Mouse (Mus musculus): ENCODE measurements around the gene Slc6a9. TPM values are rescaled to one million over a fixed set of nuclear protein-coding genes. Genes with fewer than 3 reads are reported as not detected.
A peak's percentile ranks its signal among the peaks of the same experiment; 100 is the strongest.

Gene Slc6a9
- total RNA-seq, 1 experiment from 2014 or later, result 1.9 TPM

DNA sequence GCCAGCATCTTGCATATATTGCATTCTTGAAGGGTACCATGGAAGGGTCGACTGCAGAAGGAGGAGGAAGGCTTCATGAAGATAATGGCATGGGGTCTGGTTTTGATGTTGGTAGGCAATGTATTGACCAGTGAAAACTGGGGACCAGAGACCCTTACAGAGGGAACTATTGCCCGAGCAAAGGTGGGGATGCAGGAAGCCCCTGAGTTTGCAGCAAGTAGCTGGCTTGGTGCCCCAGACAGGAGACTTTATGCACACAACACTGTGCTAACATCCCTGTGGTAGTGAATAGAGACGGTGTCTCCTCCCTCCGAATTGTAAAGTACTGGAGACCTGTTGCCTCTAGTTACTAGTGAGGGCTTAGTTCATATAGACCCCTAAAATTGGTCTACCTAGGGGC, 3.0 kb downstream of the Slc6a9 start:
- no peak for ATAC-seq (replicated peaks; ENCODE audit: low read depth, poor library complexity, severe bottlenecking)

GRCm38 (mm10) chr4:117839366-117839765, 5.1 kb downstream of the Slc6a9 start:
- ATAC-seq (replicated peaks; ENCODE audit: low read depth, poor library complexity, severe bottlenecking), result no peak

GRCm38 (mm10) chr4:117840821-117841220, 6.5 kb downstream of the Slc6a9 start:
- ATAC-seq (replicated peaks; ENCODE audit: low read depth, poor library complexity, severe bottlenecking), result no peak

DNA sequence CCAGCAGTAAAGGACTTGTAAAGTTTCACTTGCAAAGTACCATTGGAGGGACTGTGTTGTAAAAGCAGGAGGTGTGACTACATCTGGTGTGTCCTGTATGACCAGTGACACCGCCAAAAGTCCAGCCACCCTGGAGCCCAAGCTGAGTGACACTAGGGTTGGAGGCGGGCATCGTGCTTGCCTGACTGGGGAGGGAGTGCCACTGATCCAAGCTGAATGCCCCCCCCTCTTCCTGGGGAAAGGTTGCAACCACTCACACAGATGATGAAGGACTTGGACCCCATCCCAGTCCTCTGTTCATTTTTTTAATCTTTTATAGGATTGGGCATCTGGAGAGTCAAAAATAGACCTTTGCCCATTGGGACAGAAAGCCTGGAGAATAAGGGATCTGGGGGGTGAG, 7.3 kb downstream of the Slc6a9 start:
- ATAC-seq (replicated peaks; ENCODE audit: low read depth, poor library complexity, severe bottlenecking), result no peak

DNA sequence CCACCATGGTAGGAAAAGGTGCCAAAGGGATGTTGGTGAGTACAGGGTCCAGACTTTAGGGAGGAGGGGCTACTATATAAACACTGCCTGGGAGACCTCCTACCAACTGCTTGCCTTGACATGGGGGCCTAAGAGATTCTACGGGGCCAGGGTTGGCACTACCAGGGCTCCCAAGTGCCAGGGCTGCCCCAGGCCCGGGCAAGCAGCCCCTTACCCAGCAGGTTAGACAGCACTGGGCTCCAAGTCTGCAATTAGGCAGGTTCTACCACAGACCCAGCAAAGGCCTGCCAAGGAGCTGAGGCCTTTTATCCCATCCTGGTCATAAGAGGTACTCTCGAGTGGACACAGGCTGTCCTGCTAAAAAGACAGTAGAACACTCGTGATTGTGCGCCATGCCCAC, 8.8 kb downstream of the Slc6a9 start:
- ATAC-seq (replicated peaks; ENCODE audit: low read depth, poor library complexity, severe bottlenecking), result no peak

DNA sequence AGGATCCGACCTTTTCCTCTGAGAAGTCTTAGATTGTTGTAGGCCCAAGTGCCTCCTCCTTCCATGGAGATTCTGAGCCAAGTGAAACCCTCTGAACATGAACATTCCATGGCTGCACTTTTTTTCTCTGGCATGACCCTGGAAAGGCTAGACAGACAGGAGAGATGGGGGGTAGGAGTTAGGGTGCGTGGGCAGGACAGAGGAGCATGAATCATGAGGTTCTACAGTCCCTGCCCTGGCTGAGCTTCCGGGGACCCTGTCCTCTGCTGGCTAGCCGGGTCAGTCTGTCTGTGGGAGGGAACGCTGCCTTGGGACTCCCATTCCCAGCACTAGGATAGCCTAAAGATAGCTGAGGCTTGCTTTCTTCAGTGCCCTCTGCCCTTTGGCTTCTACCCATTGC, 10.2 kb downstream of the Slc6a9 start:
- no peak for ATAC-seq (replicated peaks; ENCODE audit: low read depth, poor library complexity, severe bottlenecking)

- ATAC-seq (replicated peaks; ENCODE audit: low read depth, poor library complexity, severe bottlenecking), result no peak
Measured at GRCm38 (mm10) chr4:117845316-117845715, 11.0 kb downstream of the Slc6a9 start.

DNA sequence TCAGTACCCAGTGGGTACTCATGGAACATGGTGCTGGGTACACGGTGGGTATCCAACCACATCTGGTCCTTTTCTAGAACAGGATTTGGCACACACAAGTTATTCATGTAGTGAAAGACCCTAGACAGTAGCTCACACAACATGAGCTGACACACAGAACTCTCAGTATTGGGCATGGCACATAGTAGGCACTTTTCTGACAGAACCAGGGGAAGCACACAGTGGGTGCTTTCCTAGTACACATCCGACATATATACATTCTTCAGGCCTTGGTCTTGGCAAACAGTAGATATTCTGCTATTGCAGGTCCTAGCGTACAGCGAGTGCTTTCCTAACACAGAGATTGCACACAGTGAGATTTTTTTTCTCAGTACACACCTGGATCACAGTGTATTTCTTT, 12.0 kb downstream of the Slc6a9 start:
- no peak for ATAC-seq (replicated peaks; ENCODE audit: low read depth, poor library complexity, severe bottlenecking)

DNA sequence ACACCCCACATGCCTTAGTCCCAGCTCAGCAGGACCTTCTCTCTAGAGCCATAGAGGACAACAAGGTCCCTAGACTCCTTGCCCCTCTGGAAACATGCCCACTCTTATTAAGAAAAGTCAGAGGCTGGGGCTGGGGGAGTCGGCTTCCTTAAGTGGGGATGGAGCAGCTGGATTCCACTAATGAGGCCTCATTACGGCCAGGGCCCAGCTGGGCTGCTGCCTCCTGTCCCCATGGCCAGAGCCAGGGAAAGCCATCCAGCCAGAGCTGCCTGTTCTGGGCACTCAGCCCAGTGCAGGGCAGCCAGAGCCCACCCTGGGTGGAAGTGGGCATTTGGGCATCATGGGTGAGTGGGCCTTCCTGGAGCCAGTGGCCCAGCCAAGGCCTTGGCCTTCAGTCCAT, 12.7 kb downstream of the Slc6a9 start:
- no peak for ATAC-seq (replicated peaks; ENCODE audit: low read depth, poor library complexity, severe bottlenecking)

- no peak for ATAC-seq (replicated peaks; ENCODE audit: low read depth, poor library complexity, severe bottlenecking)
Measured at GRCm38 (mm10) chr4:117849063-117849462, 14.8 kb downstream of the Slc6a9 start.

- ATAC-seq (replicated peaks; ENCODE audit: low read depth, poor library complexity, severe bottlenecking), result no peak
Measured at GRCm38 (mm10) chr4:117849506-117849905, 15.2 kb downstream of the Slc6a9 start.

DNA sequence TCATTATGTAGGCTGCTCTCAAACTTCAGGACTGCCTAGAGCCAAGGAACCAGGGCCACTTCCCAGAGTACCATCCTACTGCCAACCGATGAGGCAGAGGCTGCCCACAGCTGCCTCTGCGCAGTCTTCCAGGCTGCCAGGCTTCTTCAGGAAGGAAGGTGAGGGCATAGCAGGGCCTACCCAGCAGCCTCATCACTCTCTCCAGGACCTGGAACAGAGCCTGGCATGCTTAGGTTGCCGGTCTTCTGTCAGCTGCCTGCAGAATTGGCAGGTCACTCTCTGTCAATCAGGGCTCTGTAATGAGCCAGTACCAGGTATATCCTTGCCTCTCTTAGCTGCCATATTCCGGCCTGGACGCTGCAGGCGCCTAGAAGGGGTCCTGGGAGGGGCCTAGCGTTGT, 15.9 kb downstream of the Slc6a9 start:
- no peak for ATAC-seq (replicated peaks; ENCODE audit: low read depth, poor library complexity, severe bottlenecking)

DNA sequence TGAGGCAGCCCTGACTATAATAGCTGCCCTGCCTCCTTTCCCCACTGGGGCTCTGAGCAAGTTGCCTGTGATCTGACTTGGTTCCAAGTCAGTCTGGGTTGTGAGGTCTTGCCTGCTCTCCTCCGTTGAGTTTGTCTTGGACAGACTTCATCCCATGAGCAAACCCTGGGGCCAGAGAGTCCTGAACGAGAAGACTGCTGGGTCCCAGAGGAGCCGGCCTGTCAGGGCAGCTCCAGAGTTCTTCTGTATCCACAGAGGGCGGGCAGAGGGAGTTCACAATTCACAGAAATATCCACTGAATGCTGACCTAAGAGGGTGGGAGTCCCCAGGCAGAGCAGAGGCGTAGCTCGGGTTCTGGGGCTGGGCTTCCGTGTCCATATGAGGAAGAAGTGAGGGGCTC, 16.6 kb downstream of the Slc6a9 start:
- ATAC-seq (replicated peaks; ENCODE audit: low read depth, poor library complexity, severe bottlenecking), result no peak

DNA sequence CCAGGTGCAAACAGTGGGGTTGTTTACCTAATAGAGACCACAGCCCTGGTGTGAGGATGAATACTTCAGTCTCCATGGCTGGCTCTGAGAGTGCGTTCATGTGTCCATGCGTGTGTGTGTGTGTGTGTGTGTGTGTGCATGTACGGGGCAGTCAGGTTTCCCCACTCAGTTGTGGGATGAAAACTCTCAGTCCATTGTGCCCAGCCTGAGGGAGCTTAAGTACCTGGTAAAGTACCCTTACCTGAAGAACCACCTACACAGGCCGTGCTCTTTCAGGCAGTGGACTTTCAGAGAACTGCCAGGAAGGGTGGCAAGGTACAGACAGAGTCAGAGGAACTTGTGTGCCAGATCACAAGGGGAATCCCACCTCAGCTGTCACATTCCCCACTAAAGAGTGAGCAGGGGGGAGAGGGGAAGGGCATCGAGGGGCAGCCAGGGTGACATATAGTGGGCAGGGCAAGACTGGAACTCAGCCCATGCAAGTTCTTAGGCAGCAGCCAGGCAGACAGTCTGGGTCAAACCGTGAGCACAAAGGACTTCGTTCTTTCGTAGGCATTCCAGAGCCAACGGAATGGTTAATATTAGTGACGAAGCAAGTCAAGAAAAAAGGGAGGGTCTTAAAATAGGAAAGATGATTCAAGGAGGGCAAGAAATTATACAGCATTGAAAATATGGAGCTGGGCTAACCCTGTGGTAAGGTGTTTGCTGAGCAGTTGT, 18.0 kb downstream of the Slc6a9 start:
- ATAC-seq (replicated peaks; ENCODE audit: low read depth, poor library complexity, severe bottlenecking), result no peak

DNA sequence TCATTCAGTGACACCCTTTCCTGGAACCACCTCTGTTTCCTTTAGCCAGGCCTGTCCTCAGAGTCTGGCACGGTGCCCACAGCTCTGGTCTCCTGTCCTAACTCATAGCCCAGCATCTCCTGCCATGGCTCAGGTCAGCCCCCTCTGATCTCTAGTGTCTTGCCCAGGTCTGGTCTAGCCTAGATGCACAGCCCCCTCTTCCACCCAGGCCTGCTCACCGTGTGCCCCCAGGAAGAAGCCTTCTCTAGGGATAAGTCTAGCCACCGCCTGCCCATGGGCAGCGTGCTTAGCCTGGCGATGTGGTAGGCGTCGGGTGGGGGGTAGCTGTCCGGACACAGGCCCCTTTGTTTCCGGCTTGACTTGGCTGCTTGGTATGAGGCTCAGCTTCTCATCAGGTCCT, 20.8 kb downstream of the Slc6a9 start:
- ATAC-seq (replicated peaks; ENCODE audit: low read depth, poor library complexity, severe bottlenecking), result no peak

- peak; percentile 55 for ATAC-seq (replicated peaks; ENCODE audit: low read depth, poor library complexity, severe bottlenecking)
Measured at GRCm38 (mm10) chr4:117858794-117859193, 24.5 kb downstream of the Slc6a9 start.

DNA sequence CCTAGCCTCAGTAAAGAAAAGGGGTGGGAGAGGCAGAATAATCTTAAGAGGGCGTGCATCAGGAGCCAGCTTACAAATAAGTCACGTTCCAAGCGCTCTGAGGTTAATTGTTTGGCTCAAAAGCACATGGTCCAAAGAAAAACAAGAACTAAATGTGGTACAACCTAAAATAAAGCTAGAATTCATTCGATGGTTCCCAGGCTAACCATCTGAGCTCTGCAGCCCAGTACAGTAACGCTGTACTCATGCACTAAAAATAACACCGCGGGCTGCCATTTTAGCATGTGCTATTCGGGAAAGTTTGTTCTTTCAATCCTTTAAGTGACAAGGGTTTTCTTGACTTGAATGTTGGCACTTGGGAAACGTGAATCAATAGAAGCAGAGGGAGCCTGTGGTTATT, 26.3 kb downstream of the Slc6a9 start:
- ATAC-seq (replicated peaks; ENCODE audit: low read depth, poor library complexity, severe bottlenecking), result no peak

GRCm38 (mm10) chr4:117862823-117863222, 28.5 kb downstream of the Slc6a9 start:
- ATAC-seq (replicated peaks; ENCODE audit: low read depth, poor library complexity, severe bottlenecking), result no peak

- ATAC-seq (replicated peaks; ENCODE audit: low read depth, poor library complexity, severe bottlenecking), result peak; percentile 57
Measured at GRCm38 (mm10) chr4:117866083-117866482, 31.8 kb downstream of the Slc6a9 start.

GRCm38 (mm10) chr4:117867000-117867399, 32.7 kb downstream of the Slc6a9 start:
- peak; percentile 63 for ATAC-seq (replicated peaks; ENCODE audit: low read depth, poor library complexity, severe bottlenecking)

DNA sequence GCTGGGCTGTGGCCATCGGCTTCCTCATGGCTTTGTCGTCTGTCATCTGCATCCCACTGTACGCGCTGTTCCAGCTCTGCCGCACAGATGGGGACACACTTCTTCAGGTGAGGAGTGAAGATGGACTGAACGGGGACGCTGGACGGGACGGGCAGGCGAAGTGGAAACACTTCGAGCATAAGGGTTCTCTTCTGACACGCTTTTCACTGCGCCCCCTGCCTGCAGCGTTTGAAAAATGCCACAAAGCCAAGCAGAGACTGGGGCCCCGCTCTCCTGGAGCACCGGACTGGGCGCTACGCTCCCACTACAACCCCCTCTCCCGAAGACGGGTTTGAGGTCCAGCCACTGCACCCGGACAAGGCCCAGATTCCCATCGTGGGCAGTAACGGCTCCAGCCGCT, 33.5 kb downstream of the Slc6a9 start:
- ATAC-seq (replicated peaks; ENCODE audit: low read depth, poor library complexity, severe bottlenecking), result peak; percentile 55

- no peak for ATAC-seq (replicated peaks; ENCODE audit: low read depth, poor library complexity, severe bottlenecking)
Measured at GRCm38 (mm10) chr4:117869317-117869716, 35.0 kb downstream of the Slc6a9 start.
